Comparison of ENCODE assay signal across 28 mouse cellular contexts in genomic region chr6:50490519-50490918, GRCm38 (mm10). TPM values are rescaled to one million over a fixed set of nuclear protein-coding genes. Genes with fewer than 3 reads are reported as not detected.
DNase-seq lines count a peak whose midpoint lies in the region; ATAC-seq lines count a peak whose summit lies in the region.
"Had no signal": no experiment of that assay in that cellular context is flagged by ENCODE, and none has a peak within 500 bp of the region (broad histone marks: within the 10 kb centered on the region; RNA-seq: fewer than 3 reads in every experiment).

No protein-coding gene starts in this region.

- no peaks in the 10 kb centered on the region for H3K4me1 ChIP-seq in forebrain, embryonic 15.5 days
- H3K4me1 ChIP-seq: embryonic facial prominence, embryonic 10.5 days; embryonic facial prominence, embryonic 13.5 days; forebrain, embryonic 12.5 days; hindbrain, embryonic 12.5 days had no signal

- no peak overlapping the region for H3K9ac ChIP-seq in forebrain, embryonic 15.5 days (replicated peaks)
- H3K9ac ChIP-seq: embryonic facial prominence, embryonic 13.5 days; forebrain, embryonic 12.5 days; hindbrain, embryonic 12.5 days; hindbrain, embryonic 15.5 days had no signal

- no peak overlapping the region for H3K27ac ChIP-seq in forebrain, embryonic 15.5 days (replicated peaks)
- H3K27ac ChIP-seq: embryonic facial prominence, embryonic 10.5 days; embryonic facial prominence, embryonic 13.5 days; forebrain, embryonic 12.5 days; gastrocnemius, adult 2 months; hindbrain, embryonic 12.5 days; hindbrain, embryonic 15.5 days had no signal

- intact Hi-C loops in left cerebral cortex, postnatal 10 days (cut with DNase I) = no loop called here

- no peaks in the 10 kb centered on the region for H3K36me3 ChIP-seq in forebrain, embryonic 15.5 days
- H3K36me3 ChIP-seq: embryonic facial prominence, embryonic 10.5 days; embryonic facial prominence, embryonic 13.5 days; forebrain, embryonic 12.5 days; G1E; hindbrain, embryonic 12.5 days; hindbrain, embryonic 15.5 days had no signal

- no peaks in the 10 kb centered on the region for H3K9me3 ChIP-seq in forebrain, embryonic 15.5 days
- H3K9me3 ChIP-seq: embryonic facial prominence, embryonic 10.5 days; embryonic facial prominence, embryonic 13.5 days; forebrain, embryonic 12.5 days; G1E; hindbrain, embryonic 12.5 days; hindbrain, embryonic 15.5 days had no signal

- H3K4me3 ChIP-seq in forebrain, embryonic 15.5 days = no peak overlapping the region
- H3K4me3 ChIP-seq: embryonic facial prominence, embryonic 10.5 days; embryonic facial prominence, embryonic 13.5 days; erythroblast, embryonic 14.5 days; forebrain, embryonic 12.5 days; gastrocnemius, adult 2 months; hindbrain, embryonic 12.5 days; hindbrain, embryonic 15.5 days had no signal

- 86% methylated on average over 2 of the region's 2 CpGs for WGBS in forebrain, embryonic 15.5 days

- no peak overlapping the region for H3K4me2 ChIP-seq in forebrain, embryonic 15.5 days (replicated peaks)
- H3K4me2 ChIP-seq: embryonic facial prominence, embryonic 13.5 days; forebrain, embryonic 12.5 days; heart, embryonic 11.5 days; hindbrain, embryonic 12.5 days; hindbrain, embryonic 15.5 days had no signal

- DNase-seq in left cerebral cortex, adult 9 months (ENCODE audit: low spot score in 2 of 2) = peak; percentile 16 to 21
- no peak for DNase-seq in left cerebral cortex, postnatal 10 days (ENCODE audit: extremely low spot score in 1 of 2, low spot score in 2 of 2)
- peak; percentile 47 for DNase-seq in right cerebral cortex, adult 18-20 months
- DNase-seq in right cerebral cortex, postnatal 25 days = no peak
- DNase-seq in frontal cortex, adult 2 months (ENCODE audit: extremely low spot score in 1 of 2, low spot score in 1 of 2) = peak; percentile 8 to 62
- DNase-seq in cerebellum, adult 11 months = no peak
- DNase-seq: adrenal gland, postnatal 10 days; adrenal gland, postnatal 36 days; B cell, adult 2 months; cerebellum, adult 11-12 months; cerebellum, adult 8-10 months; cerebellum, postnatal 10 days; cerebellum, postnatal 36 days; embryo, embryonic 11 days; gastrocnemius, adult 2 months; gastrocnemius, postnatal 14 days; heart, adult 11 months had no signal

- no peaks in the 10 kb centered on the region for H3K27me3 ChIP-seq in forebrain, embryonic 15.5 days
- H3K27me3 ChIP-seq: embryonic facial prominence, embryonic 13.5 days; forebrain, embryonic 12.5 days; hindbrain, embryonic 12.5 days; hindbrain, embryonic 15.5 days; Patski had no signal

- ATAC-seq in forebrain, embryonic 15.5 days (replicated peaks) = no peak
- ATAC-seq: forebrain, embryonic 16.5 days; Patski had no signal

RNA-seq across cellular contexts. Expression of gene Osbpl3, which starts 34.5 kb away (rescaled TPM):
- total RNA-seq in left cerebral cortex, postnatal 10 days (2021) = 10 to 100 TPM; 26.8 to 27.9 TPM
- 23.6 and 25.9 TPM in 2 replicates for polyA plus RNA-seq in frontal cortex, adult 2 months (2012; rRNA removed)
- 3.6 and 5.0 TPM in 2 replicates for polyA plus RNA-seq in forebrain, embryonic 15.5 days (2015; fragmentation: Nextera tagmentation; extraction: Ambion mirVana)
- polyA plus RNA-seq: erythroblast, embryonic 14.5 days; G1E had no signal

Comparison
In these comparisons a context has a peak if more than half of its experiments do, and no peak if none do; other contexts are left out.
1. DNase-seq: peak in left cerebral cortex, adult 9 months (2 of 2), right cerebral cortex, adult 18-20 months (single experiment) and frontal cortex, adult 2 months (2 of 2); none in left cerebral cortex, postnatal 10 days (0 of 2), right cerebral cortex, postnatal 25 days (single experiment) and cerebellum, adult 11 months (single experiment).